Mouse (Mus musculus): ENCODE measurements around the gene Myrip.

- TF ChIP-seq CTCF (IDR thresholded peaks at IDR 0.05; ENCODE audit: low read depth, low read length) (no peak), GATA1 (IDR thresholded peaks at IDR 0.05; ENCODE audit: borderline replicate concordance, low read length) (no peak), POLR2AphosphoS5 (IDR thresholded peaks at IDR 0.05; ENCODE audit: insufficient replicate concordance, low read depth, low read length) (no peak)
These were observed 70.3 kb downstream of the Myrip start for GRCm38 (mm10) chr9:120371633-120372032.
